Mouse (Mus musculus) intestine, postnatal 0 days (tissue): ENCODE data around the gene Ttc21a. TPM values are rescaled to one million over a fixed set of nuclear protein-coding genes. Genes with fewer than 3 reads are reported as not detected.
A peak's percentile ranks its signal among the peaks of the same experiment; 100 is the strongest.

Experiments used
- ATAC-seq: fragments of 200-750 bp; cut with Nextera tagmentation; 2 replicates; pipeline ENCODE4 v1.8.0; 2017; ENCODE audit warnings: mild to moderate bottlenecking, moderate TSS enrichment, moderate library complexity
- H3K27ac ChIP-seq: fragments of 300-500 bp; sonication (generic); 2 replicates; pipeline ENCODE4 v1.5.1; 2014; ENCODE audit warnings: mild to moderate bottlenecking, low read depth, low read length, moderate library complexity
- H3K27me3 ChIP-seq: fragments of 300-500 bp; sonication (generic); replicated peaks from 2 replicates; pipeline ENCODE4 v1.6.1; 2014; ENCODE audit warnings: low read length, mixed read lengths; ENCODE audit not compliant: control insufficient read depth, insufficient read depth
- H3K36me3 ChIP-seq: fragments of 300-500 bp; sonication (generic); 2 replicates; pipeline ENCODE4 v1.6.1; 2014; ENCODE audit warnings: mild to moderate bottlenecking, moderate library complexity; ENCODE audit not compliant: control insufficient read depth, insufficient read depth
- H3K4me1 ChIP-seq: fragments of 300-500 bp; sonication (generic); replicated peaks from 2 replicates; pipeline ENCODE4 v1.6.1; 2014; ENCODE audit warnings: antibody characterized with exemption, low read length, mixed read lengths; ENCODE audit not compliant: control insufficient read depth, insufficient read depth
- H3K4me2 ChIP-seq: fragments of 300-500 bp; sonication (generic); replicated peaks from 2 replicates; pipeline ENCODE4 v1.6.1; 2014; ENCODE audit warnings: low read depth, mild to moderate bottlenecking, moderate library complexity
- H3K4me3 ChIP-seq: fragments of 300-500 bp; sonication (generic); 2 replicates; pipeline ENCODE4 v1.5.1; 2014; ENCODE audit warnings: low read depth, low read length
- H3K9ac ChIP-seq: fragments of 300-500 bp; sonication (generic); 2 replicates; pipeline ENCODE4 v1.6.1; 2014; ENCODE audit warnings: mild to moderate bottlenecking, low read depth, low read length
- H3K9me3 ChIP-seq: fragments of 300-500 bp; sonication (generic); 2 replicates; pipeline ENCODE4 v1.6.1; 2016; ENCODE audit warnings: mixed run types; ENCODE audit not compliant: control insufficient read depth
- CTCF ChIP-seq: sonication (generic); IDR thresholded peaks from 2 replicates; pipeline ENCODE4 v1.5.1; 2016; ENCODE audit warnings: low read depth, mild to moderate bottlenecking, control low read depth, antibody characterized with exemption, moderate library complexity
- whole genome bisulfite sequencing: fragments of 180-500 bp; shearing (Covaris S2); extraction: QIAGEN DNeasy Blood & Tissue Kit; methylation state at CpG from one replicate; pipeline ENCODE4 v1.1.7; 2014; 5-methylcytosine and 5-hydroxymethylcytosine counted together
- polyA plus RNA-seq: library from polyadenylated mRNA; unstranded; fragments of >200 nt; fragmentation: Nextera tagmentation; extraction: Ambion mirVana; gene quantifications from 2 replicates; pipeline ENCODE4 v1.2.1, GENCODE M21; 2015

Gene Ttc21a
- polyA plus RNA-seq, 1 experiment from 2014 or later = not detected

- 20% methylated on average over 21 of the region's 21 CpGs for WGBS
- Histone ChIP-seq H3K4me2 (peak overlapping the region; percentile 45), H3K4me3 (no peak overlapping the region), H3K9ac (no peak overlapping the region), H3K27ac (no peak overlapping the region), H3K36me3 (no peaks in the 10 kb centered on the region), H3K27me3 (no peaks in the 10 kb centered on the region), H3K9me3 (no peaks in the 10 kb centered on the region), H3K4me1 (no peaks in the 10 kb centered on the region; the same call in 1 of the 2 replicates)
- TF ChIP-seq CTCF = peak; percentile 95
- peak; percentile 50; the same call in 1 of the 2 replicates for ATAC-seq
Measured at GRCm38 (mm10) chr9:119962987-119963667, 25.7 kb downstream of the Ttc21a start.

- H3K36me3 ChIP-seq = no peaks in the 10 kb centered on the region
- H3K27me3 ChIP-seq = no peaks in the 10 kb centered on the region
- WGBS = 66% methylated on average over 3 of the region's 3 CpGs
- H3K9me3 ChIP-seq = no peaks in the 10 kb centered on the region
- no peak for ATAC-seq
- TF ChIP-seq CTCF = no peak
- no peak overlapping the region for H3K4me2 ChIP-seq
- no peak overlapping the region for H3K27ac ChIP-seq
- H3K4me3 ChIP-seq = no peak overlapping the region
- H3K4me1 ChIP-seq = no peaks in the 10 kb centered on the region; the same call in 1 of the 2 replicates
- no peak overlapping the region for H3K9ac ChIP-seq
Measured at GRCm38 (mm10) chr9:119964206-119964605, 26.8 kb downstream of the Ttc21a start.

GRCm38 (mm10) chr9:119965186-119965585, 27.8 kb downstream of the Ttc21a start:
- Histone ChIP-seq H3K4me1 (no peaks in the 10 kb centered on the region; the same call in 1 of the 2 replicates), H3K9me3 (no peaks in the 10 kb centered on the region), H3K4me3 (no peak overlapping the region), H3K4me2 (no peak overlapping the region), H3K36me3 (no peaks in the 10 kb centered on the region), H3K9ac (no peak overlapping the region), H3K27ac (no peak overlapping the region), H3K27me3 (no peaks in the 10 kb centered on the region)
- WGBS = 61% methylated on average over 3 of the region's 3 CpGs
- TF ChIP-seq CTCF = no peak
- ATAC-seq = no peak

- H3K36me3 ChIP-seq = no peaks in the 10 kb centered on the region
- H3K27me3 ChIP-seq = no peaks in the 10 kb centered on the region
- no peak overlapping the region for H3K27ac ChIP-seq
- H3K4me2 ChIP-seq = no peak overlapping the region
- TF ChIP-seq CTCF = no peak
- no peak overlapping the region for H3K9ac ChIP-seq
- no peak for ATAC-seq
- H3K4me1 ChIP-seq = no peaks in the 10 kb centered on the region; the same call in 1 of the 2 replicates
- 87% methylated on average over 26 of the region's 26 CpGs for WGBS
- H3K9me3 ChIP-seq = no peaks in the 10 kb centered on the region
- no peak overlapping the region for H3K4me3 ChIP-seq
Measured at GRCm38 (mm10) chr9:119966221-119966910, 29.0 kb downstream of the Ttc21a start.

- ATAC-seq = no peak
- H3K4me3 ChIP-seq = no peak overlapping the region
- TF ChIP-seq CTCF = no peak
- no peaks in the 10 kb centered on the region for H3K4me1 ChIP-seq
- WGBS = 83% methylated on average over 7 of the region's 7 CpGs
- no peak overlapping the region for H3K4me2 ChIP-seq
- no peak overlapping the region for H3K27ac ChIP-seq
- peaks cover 30% of the 10 kb centered on the region for H3K36me3 ChIP-seq
- no peak overlapping the region for H3K9ac ChIP-seq
- no peaks in the 10 kb centered on the region for H3K9me3 ChIP-seq
- H3K27me3 ChIP-seq = no peaks in the 10 kb centered on the region
Measured at GRCm38 (mm10) chr9:119969811-119970210, 32.4 kb downstream of the Ttc21a start.

- no peak for ATAC-seq
- no peak overlapping the region for H3K9ac ChIP-seq
- 50% methylated on average over 6 of the region's 6 CpGs for WGBS
Measured at GRCm38 (mm10) chr9:119970221-119970620, 32.8 kb downstream of the Ttc21a start.

More at GRCm38 (mm10) chr9:119970221-119970620, 32.8 kb downstream of the Ttc21a start:
- H3K4me2 ChIP-seq = no peak overlapping the region
- H3K4me3 ChIP-seq = no peak overlapping the region
- H3K36me3 ChIP-seq = peaks cover 34% of the 10 kb centered on the region
- peak; percentile 65 for TF ChIP-seq CTCF
- H3K4me1 ChIP-seq = no peaks in the 10 kb centered on the region
- no peak overlapping the region for H3K27ac ChIP-seq
- H3K27me3 ChIP-seq = no peaks in the 10 kb centered on the region
- H3K9me3 ChIP-seq = no peaks in the 10 kb centered on the region
